Mouse (Mus musculus): Measurements from ENCODE around the gene Hace1. TPM values are rescaled to one million over a fixed set of nuclear protein-coding genes. Genes with fewer than 3 reads are reported as not detected.

The Hace1 gene
- total RNA-seq, 2 experiments from 2014 or later = 243 to 423 TPM

GRCm38 (mm10) chr10:45694931-45695330, 117.3 kb downstream of the Hace1 start:
- ATAC-seq (replicated peaks; ENCODE audit: low FRiP score, poor library complexity, severe bottlenecking) = no peak

GRCm38 (mm10) chr10:45695522-45695921, 117.9 kb downstream of the Hace1 start:
- no peak for ATAC-seq (replicated peaks; ENCODE audit: low FRiP score, poor library complexity, severe bottlenecking)

GRCm38 (mm10) chr10:45698930-45699329, 121.3 kb downstream of the Hace1 start:
- ATAC-seq (replicated peaks; ENCODE audit: low FRiP score, poor library complexity, severe bottlenecking) = 0 out of 2 replicates have a peak, but pooled peaks have one; percentile 14

- ATAC-seq (replicated peaks; ENCODE audit: low FRiP score, poor library complexity, severe bottlenecking) = no peak
Measured at GRCm38 (mm10) chr10:45706849-45707248, 129.2 kb downstream of the Hace1 start.

GRCm38 (mm10) chr10:45710848-45711247, 133.2 kb downstream of the Hace1 start:
- ATAC-seq (replicated peaks; ENCODE audit: low FRiP score, poor library complexity, severe bottlenecking) = no peak

- ATAC-seq (replicated peaks; ENCODE audit: low FRiP score, poor library complexity, severe bottlenecking) = no peak
Measured at GRCm38 (mm10) chr10:45711348-45711747, 133.7 kb downstream of the Hace1 start.

Other genes starting within 250 kb of the Hace1 start
- not detected in 2 replicates for gene Bves, start 242.1 kb upstream of the Hace1 start, total RNA-seq (2015; ENCODE audit: low replicate concordance)
- gene Bves, start 242.1 kb upstream of the Hace1 start, total RNA-seq (2017; ENCODE audit: low replicate concordance) = not detected in 2 replicates
- gene Lin28b, start 91.4 kb upstream of the Hace1 start, total RNA-seq (2015; ENCODE audit: low replicate concordance) = not detected in 2 replicates
- not detected in 2 replicates for gene Lin28b, start 91.4 kb upstream of the Hace1 start, total RNA-seq (2017; ENCODE audit: low replicate concordance)

Measured in erythroid progenitor cell, adult 5-6 weeks (primary cell).